Mouse (Mus musculus): ENCODE measurements around the gene Vwf. TPM values are rescaled to one million over a fixed set of nuclear protein-coding genes. Genes with fewer than 3 reads are reported as not detected.

Vwf gene
- polyA plus RNA-seq, 1 experiment = 464 TPM

GRCm38 (mm10) chr6:125601190-125601589, 54.6 kb downstream of the Vwf start:
- no peak overlapping the region for H3K4me3 ChIP-seq (replicated peaks; ENCODE audit: extremely low read depth, low read depth, low read length)
- TF ChIP-seq POLR2A (IDR thresholded peaks at IDR 0.05; ENCODE audit: borderline replicate concordance, extremely low read depth, low read depth, low read length) (no peak), CTCF (IDR thresholded peaks at IDR 0.05; ENCODE audit: insufficient read depth, low read length) (no peak)
- 70% methylated on average over 4 of the region's 4 CpGs for WGBS
- H3K4me1 ChIP-seq (ENCODE audit: control insufficient read depth, insufficient read depth, low read length) = peaks cover 6% of the 10 kb centered on the region
- no peak for DNase-seq

GRCm38 (mm10) chr6:125601748-125602147, 55.2 kb downstream of the Vwf start:
- TF ChIP-seq CTCF (IDR thresholded peaks at IDR 0.05; ENCODE audit: insufficient read depth, low read length) = no peak
- TF ChIP-seq POLR2A (IDR thresholded peaks at IDR 0.05; ENCODE audit: borderline replicate concordance, extremely low read depth, low read depth, low read length) = no peak
- 73% methylated on average over 5 of the region's 5 CpGs for WGBS

GRCm38 (mm10) chr6:125602354-125602753, 55.8 kb downstream of the Vwf start:
- H3K4me1 ChIP-seq (ENCODE audit: control insufficient read depth, insufficient read depth, low read length) = peaks cover 1% of the 10 kb centered on the region
- no peak for DNase-seq
- 80% methylated on average over 5 of the region's 5 CpGs for WGBS
- TF ChIP-seq CTCF (IDR thresholded peaks at IDR 0.05; ENCODE audit: insufficient read depth, low read length) (no peak), POLR2A (IDR thresholded peaks at IDR 0.05; ENCODE audit: borderline replicate concordance, extremely low read depth, low read depth, low read length) (no peak)
- no peak overlapping the region for H3K4me3 ChIP-seq (replicated peaks; ENCODE audit: extremely low read depth, low read depth, low read length)

More at GRCm38 (mm10) chr6:125601748-125602147, 55.2 kb downstream of the Vwf start:
- peaks cover 5% of the 10 kb centered on the region for H3K4me1 ChIP-seq (ENCODE audit: control insufficient read depth, insufficient read depth, low read length)
- H3K4me3 ChIP-seq (replicated peaks; ENCODE audit: extremely low read depth, low read depth, low read length) = no peak overlapping the region
- DNase-seq = no peak

- peak; percentile 83 for DNase-seq
- no peak for TF ChIP-seq POLR2A (IDR thresholded peaks at IDR 0.05; ENCODE audit: borderline replicate concordance, extremely low read depth, low read depth, low read length)
- peak; percentile 61 for TF ChIP-seq CTCF (IDR thresholded peaks at IDR 0.05; ENCODE audit: insufficient read depth, low read length)
- Histone ChIP-seq H3K4me1 (ENCODE audit: control insufficient read depth, insufficient read depth, low read length) (no peaks in the 10 kb centered on the region; the same call in 1 of the 2 replicates), H3K4me3 (replicated peaks; ENCODE audit: extremely low read depth, low read depth, low read length) (no peak overlapping the region)
- 3% methylated on average over 18 of the region's 18 CpGs for WGBS
Observed at GRCm38 (mm10) chr6:125603234-125603633, 56.7 kb downstream of the Vwf start.

- Histone ChIP-seq H3K4me3 (replicated peaks; ENCODE audit: extremely low read depth, low read depth, low read length) (no peak overlapping the region), H3K4me1 (ENCODE audit: control insufficient read depth, insufficient read depth, low read length) (no peaks in the 10 kb centered on the region; the same call in 1 of the 2 replicates)
- no peak for DNase-seq
- TF ChIP-seq POLR2A (IDR thresholded peaks at IDR 0.05; ENCODE audit: borderline replicate concordance, extremely low read depth, low read depth, low read length) (no peak), CTCF (IDR thresholded peaks at IDR 0.05; ENCODE audit: insufficient read depth, low read length) (no peak)
- WGBS = 56% methylated on average over 26 of the region's 26 CpGs
Observed at GRCm38 (mm10) chr6:125603678-125604462, 57.3 kb downstream of the Vwf start.

- TF ChIP-seq CTCF (IDR thresholded peaks at IDR 0.05; ENCODE audit: insufficient read depth, low read length) (peak; percentile 77), POLR2A (IDR thresholded peaks at IDR 0.05; ENCODE audit: borderline replicate concordance, extremely low read depth, low read depth, low read length) (no peak)
- 18% methylated on average over 9 of the region's 9 CpGs for WGBS
- peak; percentile 62 for DNase-seq
- H3K4me3 ChIP-seq (replicated peaks; ENCODE audit: extremely low read depth, low read depth, low read length) = no peak overlapping the region
- H3K4me1 ChIP-seq (ENCODE audit: control insufficient read depth, insufficient read depth, low read length) = no peaks in the 10 kb centered on the region; the same call in 1 of the 2 replicates
Observed at GRCm38 (mm10) chr6:125604463-125605191, 58.1 kb downstream of the Vwf start.

- no peaks in the 10 kb centered on the region for H3K4me1 ChIP-seq (ENCODE audit: control insufficient read depth, insufficient read depth, low read length)
- TF ChIP-seq CTCF (IDR thresholded peaks at IDR 0.05; ENCODE audit: insufficient read depth, low read length) (no peak), POLR2A (IDR thresholded peaks at IDR 0.05; ENCODE audit: borderline replicate concordance, extremely low read depth, low read depth, low read length) (no peak)
- H3K4me3 ChIP-seq (replicated peaks; ENCODE audit: extremely low read depth, low read depth, low read length) = no peak overlapping the region
- DNase-seq = no peak
- WGBS = 71% methylated on average over 6 of the region's 6 CpGs
Observed at GRCm38 (mm10) chr6:125609025-125609424, 62.5 kb downstream of the Vwf start.

- WGBS = 90% methylated on average over 1 of the region's 1 CpGs
Observed at GRCm38 (mm10) chr6:125617855-125618254, 71.3 kb downstream of the Vwf start.

GRCm38 (mm10) chr6:125620764-125621163, 74.2 kb downstream of the Vwf start:
- H3K4me3 ChIP-seq (replicated peaks; ENCODE audit: extremely low read depth, low read depth, low read length) = no peak overlapping the region
- no peak for DNase-seq
- TF ChIP-seq CTCF (IDR thresholded peaks at IDR 0.05; ENCODE audit: insufficient read depth, low read length) (peak; percentile 50), POLR2A (IDR thresholded peaks at IDR 0.05; ENCODE audit: borderline replicate concordance, extremely low read depth, low read depth, low read length) (no peak)
- WGBS = 51% methylated on average over 6 of the region's 6 CpGs
- H3K4me1 ChIP-seq (ENCODE audit: control insufficient read depth, insufficient read depth, low read length) = no peaks in the 10 kb centered on the region

More at GRCm38 (mm10) chr6:125617855-125618254, 71.3 kb downstream of the Vwf start:
- DNase-seq = no peak
- Histone ChIP-seq H3K4me1 (ENCODE audit: control insufficient read depth, insufficient read depth, low read length) (no peaks in the 10 kb centered on the region), H3K4me3 (replicated peaks; ENCODE audit: extremely low read depth, low read depth, low read length) (no peak overlapping the region)
- no peak for TF ChIP-seq POLR2A (IDR thresholded peaks at IDR 0.05; ENCODE audit: borderline replicate concordance, extremely low read depth, low read depth, low read length)
- no peak for TF ChIP-seq CTCF (IDR thresholded peaks at IDR 0.05; ENCODE audit: insufficient read depth, low read length)

All from lung, adult 2 months (tissue).